Mouse (Mus musculus) T-helper 17 cell (primary cell): ENCODE data around the gene Degs1.

Experiments
- in situ Hi-C, 2 experiments: fragments of 300-600 bp; cut with MboI, MseI; formaldehyde crosslinking; loops; 1 replicate in 1 of 2; 2 replicates in 1 of 2; pipeline ENCODE4 v1.15.1; 2025; ENCODE audit warnings: high pct_unique_total_duplicates in 2 of 2

Degs1 gene

GRCm38 (mm10) chr1:182281251-182281711 lies 1.3 kb downstream of the Degs1 start:
- in situ Hi-C loops, result loop anchor here in 1 of 2 experiments (10.0 kb wide), 1 partner anchor 1636 kb away; the partner anchor contains the start of gene Lin9

GRCm38 (mm10) chr1:182280577-182280976 lies 2.0 kb downstream of the Degs1 start:
- in situ Hi-C loops, result loop anchor here in 1 of 2 experiments (10.0 kb wide), 1 partner anchor 1636 kb away; the partner anchor contains the start of gene Lin9

GRCm38 (mm10) chr1:182280046-182280445 lies 2.6 kb downstream of the Degs1 start:
- in situ Hi-C loops, result loop anchor here in 1 of 2 experiments (10.0 kb wide), 1 partner anchor 1635 kb away; the partner anchor contains the start of gene Lin9

- in situ Hi-C loops, result no loop called here
These were observed 3.2 kb downstream of the Degs1 start for GRCm38 (mm10) chr1:182279436-182279835.

- in situ Hi-C loops, result no loop called here
These were observed 7.5 kb downstream of the Degs1 start for GRCm38 (mm10) chr1:182275109-182275508.

- in situ Hi-C loops, result no loop called here
These were observed 11.0 kb downstream of the Degs1 start for GRCm38 (mm10) chr1:182271632-182272031.

GRCm38 (mm10) chr1:182271130-182271529 lies 11.5 kb downstream of the Degs1 start:
- in situ Hi-C loops, result no loop called here

- in situ Hi-C loops, result no loop called here
These were observed 14.3 kb downstream of the Degs1 start for GRCm38 (mm10) chr1:182268317-182268716.

- in situ Hi-C loops, result no loop called here
These were observed 16.5 kb downstream of the Degs1 start for GRCm38 (mm10) chr1:182266028-182266525.

GRCm38 (mm10) chr1:182256041-182256680 lies 26.4 kb downstream of the Degs1 start:
- in situ Hi-C loops, result loop anchor here in 1 of 2 experiments (10.0 kb wide), 1 partner anchor 1769 kb away; no protein-coding TSS in a partner anchor

- in situ Hi-C loops, result loop anchor here in 1 of 2 experiments (10.0 kb wide), 1 partner anchor 1770 kb away; no protein-coding TSS in a partner anchor
These were observed 27.6 kb downstream of the Degs1 start for GRCm38 (mm10) chr1:182255031-182255430.

- in situ Hi-C loops, result loop anchor here in 1 of 2 experiments (10.0 kb wide), 1 partner anchor 1770 kb away; no protein-coding TSS in a partner anchor
These were observed 28.0 kb downstream of the Degs1 start for GRCm38 (mm10) chr1:182254618-182255017.

GRCm38 (mm10) chr1:182253756-182254534 lies 28.7 kb downstream of the Degs1 start:
- in situ Hi-C loops, result loop anchor here in 1 of 2 experiments (10.0 kb wide), 1 partner anchor 1771 kb away; no protein-coding TSS in a partner anchor

GRCm38 (mm10) chr1:182252534-182253171 lies 30.0 kb downstream of the Degs1 start:
- in situ Hi-C loops, result loop anchor here in 1 of 2 experiments (10.0 kb wide), 1 partner anchor 1772 kb away; no protein-coding TSS in a partner anchor

- in situ Hi-C loops, result loop anchor here in 1 of 2 experiments (10.0 kb wide), 1 partner anchor 1774 kb away; no protein-coding TSS in a partner anchor
These were observed 31.9 kb downstream of the Degs1 start for GRCm38 (mm10) chr1:182250734-182251133.

GRCm38 (mm10) chr1:182249298-182249697 lies 33.3 kb downstream of the Degs1 start:
- in situ Hi-C loops, result no loop called here

- in situ Hi-C loops, result no loop called here
These were observed 37.6 kb downstream of the Degs1 start for GRCm38 (mm10) chr1:182245003-182245402.

- in situ Hi-C loops, result no loop called here
These were observed 44.4 kb downstream of the Degs1 start for GRCm38 (mm10) chr1:182238056-182238703.

GRCm38 (mm10) chr1:182237386-182237785 lies 45.2 kb downstream of the Degs1 start:
- in situ Hi-C loops, result no loop called here

- in situ Hi-C loops, result no loop called here
These were observed 47.4 kb downstream of the Degs1 start for GRCm38 (mm10) chr1:182235174-182235573.

- in situ Hi-C loops, result no loop called here
These were observed 53.2 kb downstream of the Degs1 start for GRCm38 (mm10) chr1:182229381-182229780.
